Mouse (Mus musculus) MEL (cell line): ENCODE data around the gene Gltp.

Experiments used
- CTCF ChIP-seq, 3 experiments: IDR thresholded peaks in 2 of 3; conservative IDR thresholded peaks in 1 of 3; 2 replicates each; pipeline ENCODE4 v1.5.1; 2011 to 2012; ENCODE audit warnings: low read length in 3 of 3, low read depth in 2 of 3, mild to moderate bottlenecking in 2 of 3, improper control_type of control experiment in 1 of 3, inconsistent platforms in 1 of 3, mixed read lengths in 1 of 3, moderate library complexity in 1 of 3; ENCODE audit not compliant: control insufficient read depth in 1 of 3, insufficient read depth in 1 of 3, poor library complexity in 1 of 3, severe bottlenecking in 1 of 3
- EP300 ChIP-seq, 2 experiments: IDR thresholded peaks; 2 replicates each; pipeline ENCODE4 v1.6.1; 2011; ENCODE audit warnings: improper control_type of control experiment in 2 of 2, low read length in 2 of 2, low read depth in 1 of 2, mild to moderate bottlenecking in 1 of 2
- MAZ ChIP-seq: IDR thresholded peaks from 2 replicates; pipeline ENCODE4 v1.6.1; 2012; ENCODE audit warnings: low read depth, mild to moderate bottlenecking, inconsistent platforms, low read length, improper control_type of control experiment
- MEF2A ChIP-seq: IDR thresholded peaks from 2 replicates; pipeline ENCODE4 v1.6.1; 2014; ENCODE audit warnings: low read depth, mild to moderate bottlenecking, inconsistent platforms, low read length, improper control_type of control experiment; ENCODE audit not compliant: poor library complexity, insufficient replicate concordance, severe bottlenecking; ENCODE audit errors: extremely low read depth
- MYC ChIP-seq: IDR thresholded peaks from 2 replicates; pipeline ENCODE4 v1.6.1; 2011; ENCODE audit warnings: low read depth, mild to moderate bottlenecking, low read length, improper control_type of control experiment, moderate library complexity
- POLR2A ChIP-seq, 2 experiments: IDR thresholded peaks; 2 replicates each; pipeline ENCODE4 v1.6.1; 2011 to 2012; ENCODE audit warnings: low read length in 2 of 2, mild to moderate bottlenecking in 2 of 2, control low read depth in 1 of 2, improper control_type of control experiment in 1 of 2, low read depth in 1 of 2, moderate library complexity in 1 of 2; ENCODE audit not compliant: control insufficient read depth in 1 of 2, insufficient read depth in 1 of 2, poor library complexity in 1 of 2
- RCOR1 ChIP-seq: IDR thresholded peaks from 2 replicates; pipeline ENCODE4 v1.6.1; 2012; ENCODE audit warnings: low read depth, mild to moderate bottlenecking, inconsistent platforms, low read length, improper control_type of control experiment
- SMC3 ChIP-seq: IDR thresholded peaks from 2 replicates; pipeline ENCODE4 v1.6.1; 2011; ENCODE audit warnings: low read depth, low read length, improper control_type of control experiment
- USF1 ChIP-seq: IDR thresholded peaks from 2 replicates; pipeline ENCODE4 v1.6.1; 2014; ENCODE audit warnings: low read depth, mild to moderate bottlenecking, inconsistent platforms, low read length, improper control_type of control experiment, moderate library complexity
- ZKSCAN1 ChIP-seq: IDR thresholded peaks from 2 replicates; pipeline ENCODE4 v1.6.1; 2012; ENCODE audit warnings: low read depth, mild to moderate bottlenecking, inconsistent platforms, low read length, improper control_type of control experiment, moderate library complexity

DNA sequence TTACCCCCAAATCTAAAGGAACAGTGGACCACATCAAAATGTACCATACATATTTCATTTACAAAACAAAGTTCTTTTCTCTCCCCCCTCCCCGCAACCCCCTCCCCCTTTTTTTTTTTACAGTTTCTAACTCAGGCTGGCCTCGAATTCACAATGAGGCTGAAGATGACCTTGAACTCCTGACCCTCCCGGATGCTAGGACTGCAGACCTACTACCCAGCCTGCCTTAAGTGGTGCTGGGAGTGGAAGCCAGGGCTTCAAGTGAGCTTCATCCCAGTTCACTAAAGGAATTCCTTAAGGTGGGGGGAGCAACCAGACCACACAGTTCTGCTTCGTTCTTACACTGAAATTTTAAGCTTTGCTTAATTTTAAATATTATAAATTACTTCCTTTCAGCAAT is 26.6 kb downstream of the Gltp start:
- TF ChIP-seq MEF2A (no peak), CTCF (IDR thresholded peaks at IDR 0.05 in 2 of 3, conservative IDR thresholded peaks at IDR 0.05 in 1 of 3; ENCODE audit: control insufficient read depth in 1 of 3, insufficient read depth in 1 of 3, low read depth in 2 of 3, low read length in 3 of 3, poor library complexity in 1 of 3, severe bottlenecking in 1 of 3) (no peak), EP300 (IDR thresholded peaks at IDR 0.05; ENCODE audit: low read depth in 1 of 2, low read length in 2 of 2) (no peak), SMC3 (no peak), RCOR1 (no peak), ZKSCAN1 (no peak), POLR2A (IDR thresholded peaks at IDR 0.05; ENCODE audit: control insufficient read depth in 1 of 2, insufficient read depth in 1 of 2, low read depth in 1 of 2, low read length in 2 of 2, poor library complexity in 1 of 2) (no peak), MAZ (no peak), USF1 (no peak), MYC (no peak)
